Mouse (Mus musculus) MEL (cell line): ENCODE results near the gene Scnn1a. TPM values are rescaled to one million over a fixed set of nuclear protein-coding genes. Genes with fewer than 3 reads are reported as not detected.

Experiments
- DNase-seq: peaks from one replicate; pipeline ENCODE4 v3.0.0; 2011; ENCODE audit warnings: low read depth, low spot score
- H3K27ac ChIP-seq: 2 replicates; pipeline ENCODE4 v1.5.1; 2012; ENCODE audit warnings: low read depth, mild to moderate bottlenecking, control low read depth, low read length, moderate library complexity; ENCODE audit not compliant: control insufficient read depth
- H3K27me3 ChIP-seq, 2 experiments: fragments of 150-350 bp in 1 of 2; sonication (generic) in 1 of 2; 2 replicates each; pipeline ENCODE4 v1.6.1; 2012; ENCODE audit warnings: low read length in 2 of 2, mild to moderate bottlenecking in 2 of 2, improper control_type of control experiment in 1 of 2, moderate library complexity in 1 of 2; ENCODE audit not compliant: insufficient read depth in 2 of 2, control insufficient read depth in 1 of 2
- H3K36me3 ChIP-seq, 2 experiments: 2 replicates each; pipeline ENCODE4 v1.6.1; 2012 to 2014; ENCODE audit warnings: low read length in 2 of 2, improper control_type of control experiment in 1 of 2, inconsistent platforms in 1 of 2, mild to moderate bottlenecking in 1 of 2; ENCODE audit not compliant: insufficient read depth in 2 of 2, control insufficient read depth in 1 of 2
- H3K4me1 ChIP-seq, 2 experiments: fragments of 150-350 bp in 1 of 2; sonication (generic) in 1 of 2; 2 replicates each; pipeline ENCODE4 v1.6.1; 2012; ENCODE audit warnings: low read length in 2 of 2, improper control_type of control experiment in 1 of 2, mild to moderate bottlenecking in 1 of 2; ENCODE audit not compliant: insufficient read depth in 2 of 2, control insufficient read depth in 1 of 2
- H3K4me3 ChIP-seq, 2 experiments: fragments of 150-350 bp in 1 of 2; sonication (generic) in 1 of 2; 2 replicates each; pipeline ENCODE4 v1.5.1; 2012; ENCODE audit warnings: low read depth in 2 of 2, low read length in 2 of 2, mild to moderate bottlenecking in 2 of 2, moderate library complexity in 2 of 2, control low read depth in 1 of 2, improper control_type of control experiment in 1 of 2; ENCODE audit not compliant: control insufficient read depth in 1 of 2, insufficient read depth in 1 of 2
- H3K79me2 ChIP-seq: 2 replicates; pipeline ENCODE4 v1.6.1; 2012; ENCODE audit warnings: mild to moderate bottlenecking, low read length, moderate library complexity; ENCODE audit not compliant: control insufficient read depth, poor library complexity, insufficient read depth
- H3K9ac ChIP-seq: 2 replicates; pipeline ENCODE4 v1.6.1; 2012; ENCODE audit warnings: low read depth, mild to moderate bottlenecking, control low read depth, low read length, moderate library complexity; ENCODE audit not compliant: control insufficient read depth, poor library complexity, severe bottlenecking
- H3K9me3 ChIP-seq: fragments of 150-350 bp; sonication (generic); replicated peaks from 2 replicates; pipeline ENCODE4 v1.6.1; 2012; ENCODE audit warnings: mild to moderate bottlenecking, low read length, improper control_type of control experiment, moderate library complexity; ENCODE audit not compliant: insufficient read depth
- BHLHE40 ChIP-seq: IDR thresholded peaks from 2 replicates; pipeline ENCODE4 v1.6.1; 2012; ENCODE audit warnings: low read depth, mild to moderate bottlenecking, inconsistent platforms, low read length, improper control_type of control experiment, borderline replicate concordance
- E2F4 ChIP-seq: IDR thresholded peaks from 2 replicates; pipeline ENCODE4 v1.6.1; 2011; ENCODE audit warnings: low read depth, low read length, improper control_type of control experiment, borderline replicate concordance
- ELF1 ChIP-seq: IDR thresholded peaks from 2 replicates; pipeline ENCODE4 v1.6.1; 2014; ENCODE audit warnings: low read depth, mild to moderate bottlenecking, inconsistent platforms, low read length, improper control_type of control experiment, moderate library complexity
- EP300 ChIP-seq, 2 experiments: IDR thresholded peaks; 2 replicates each; pipeline ENCODE4 v1.6.1; 2011; ENCODE audit warnings: improper control_type of control experiment in 2 of 2, low read length in 2 of 2, low read depth in 1 of 2, mild to moderate bottlenecking in 1 of 2
- ETS1 ChIP-seq: IDR thresholded peaks from 2 replicates; pipeline ENCODE4 v1.6.1; 2012; ENCODE audit warnings: low read depth, mild to moderate bottlenecking, inconsistent platforms, low read length, improper control_type of control experiment, moderate library complexity
- GABPA ChIP-seq: IDR thresholded peaks from 2 replicates; pipeline ENCODE4 v1.6.1; 2012; ENCODE audit warnings: low read depth, mild to moderate bottlenecking, inconsistent platforms, low read length, improper control_type of control experiment, moderate library complexity
- GATA1 ChIP-seq: IDR thresholded peaks from 2 replicates; pipeline ENCODE4 v1.6.1; 2011; ENCODE audit warnings: low read depth, low read length, improper control_type of control experiment
- KAT2A ChIP-seq: conservative IDR thresholded peaks from 2 replicates; pipeline ENCODE4 v1.6.1; 2012; ENCODE audit warnings: low read depth, low read length, improper control_type of control experiment, inconsistent platforms
- MEF2A ChIP-seq: IDR thresholded peaks from 2 replicates; pipeline ENCODE4 v1.6.1; 2014; ENCODE audit warnings: low read depth, mild to moderate bottlenecking, inconsistent platforms, low read length, improper control_type of control experiment; ENCODE audit not compliant: poor library complexity, insufficient replicate concordance, severe bottlenecking; ENCODE audit errors: extremely low read depth
- MXI1 ChIP-seq: IDR thresholded peaks from 2 replicates; pipeline ENCODE4 v1.6.1; 2011; ENCODE audit warnings: mild to moderate bottlenecking, low read depth, low read length, improper control_type of control experiment
- MYB ChIP-seq: IDR thresholded peaks from 2 replicates; pipeline ENCODE4 v1.6.1; 2011; ENCODE audit warnings: mild to moderate bottlenecking, low read depth, low read length, improper control_type of control experiment
- MYC ChIP-seq: IDR thresholded peaks from 2 replicates; pipeline ENCODE4 v1.6.1; 2011; ENCODE audit warnings: low read depth, mild to moderate bottlenecking, low read length, improper control_type of control experiment, moderate library complexity
- POLR2A ChIP-seq, 2 experiments: IDR thresholded peaks; 2 replicates each; pipeline ENCODE4 v1.6.1; 2011 to 2012; ENCODE audit warnings: low read length in 2 of 2, mild to moderate bottlenecking in 2 of 2, control low read depth in 1 of 2, improper control_type of control experiment in 1 of 2, low read depth in 1 of 2, moderate library complexity in 1 of 2; ENCODE audit not compliant: control insufficient read depth in 1 of 2, insufficient read depth in 1 of 2, poor library complexity in 1 of 2
- TAL1 ChIP-seq: IDR thresholded peaks from 2 replicates; pipeline ENCODE4 v1.6.1; 2012; ENCODE audit warnings: mild to moderate bottlenecking, inconsistent platforms, low read length, moderate library complexity, mixed read lengths
- TBP ChIP-seq: IDR thresholded peaks from 2 replicates; pipeline ENCODE4 v1.8.0; 2011; ENCODE audit warnings: low read depth, low read length, improper control_type of control experiment
- ZC3H11A ChIP-seq: IDR thresholded peaks from 2 replicates; pipeline ENCODE4 v1.6.1; 2012; ENCODE audit warnings: low read depth, mild to moderate bottlenecking, inconsistent platforms, low read length, improper control_type of control experiment
- ZKSCAN1 ChIP-seq: IDR thresholded peaks from 2 replicates; pipeline ENCODE4 v1.6.1; 2012; ENCODE audit warnings: low read depth, mild to moderate bottlenecking, inconsistent platforms, low read length, improper control_type of control experiment, moderate library complexity
- ZNF384 ChIP-seq: IDR thresholded peaks from 2 replicates; pipeline ENCODE4 v1.6.1; 2012; ENCODE audit warnings: low read depth, mild to moderate bottlenecking, inconsistent platforms, low read length, improper control_type of control experiment
- polyA plus RNA-seq, 2 experiments: library from polyadenylated mRNA; stranded (reverse) in 1 of 2; unstranded in 1 of 2; fragments of >175 nt in 1 of 2; fragments of >200 nt in 1 of 2; gene quantifications; 2 replicates each; pipeline versions ENCODE4 v1.2.1 to v1.2.4; 2012; ENCODE audit warnings: low replicate concordance in 2 of 2, low read depth in 1 of 2; ENCODE audit not compliant: insufficient read length in 2 of 2, insufficient read depth in 1 of 2, missing spikeins in 1 of 2
- total RNA-seq: library from RNA; depleted of rRNA; stranded (reverse); fragments of 300-350 nt; gene quantifications from 2 replicates; pipeline ENCODE4 v1.2.3, GENCODE M21; 2012

Scnn1a gene
- total and polyA plus RNA-seq, 3 experiments, result 0.50 TPM; not detected in 2

GRCm38 (mm10) chr6:125323547-125323946, 3.1 kb downstream of the Scnn1a start:
- Histone ChIP-seq H3K9ac (no peak overlapping the region), H3K4me3 (no peak overlapping the region), H3K9me3 (no peaks in the 10 kb centered on the region), H3K27ac (no peak overlapping the region), H3K36me3 (no peaks in the 10 kb centered on the region), H3K4me1 (no peaks in the 10 kb centered on the region), H3K79me2 (no peaks in the 10 kb centered on the region), H3K27me3 (peaks cover 3 to 13% of the 10 kb centered on the region in 2 experiments; a peak in 3 of 4 replicates)
- DNase-seq, result no peak
- no peak for TF ChIP-seq BHLHE40
- TF ChIP-seq TBP, result no peak
- no peak for TF ChIP-seq MYC
- TF ChIP-seq TAL1, result no peak
- TF ChIP-seq ZKSCAN1, result no peak
- TF ChIP-seq ZNF384, result no peak
- TF ChIP-seq ZC3H11A, result no peak
- no peak for TF ChIP-seq MEF2A
- TF ChIP-seq ELF1, result no peak
- no peak for TF ChIP-seq GABPA
- TF ChIP-seq KAT2A, result no peak
- no peak for TF ChIP-seq POLR2A (IDR thresholded peaks at IDR 0.05; ENCODE audit: control insufficient read depth in 1 of 2, insufficient read depth in 1 of 2, low read depth in 1 of 2, low read length in 2 of 2, poor library complexity in 1 of 2)
- TF ChIP-seq MYB, result no peak
- no peak for TF ChIP-seq EP300 (IDR thresholded peaks at IDR 0.05; ENCODE audit: low read depth in 1 of 2, low read length in 2 of 2)
- no peak for TF ChIP-seq MXI1

DNA sequence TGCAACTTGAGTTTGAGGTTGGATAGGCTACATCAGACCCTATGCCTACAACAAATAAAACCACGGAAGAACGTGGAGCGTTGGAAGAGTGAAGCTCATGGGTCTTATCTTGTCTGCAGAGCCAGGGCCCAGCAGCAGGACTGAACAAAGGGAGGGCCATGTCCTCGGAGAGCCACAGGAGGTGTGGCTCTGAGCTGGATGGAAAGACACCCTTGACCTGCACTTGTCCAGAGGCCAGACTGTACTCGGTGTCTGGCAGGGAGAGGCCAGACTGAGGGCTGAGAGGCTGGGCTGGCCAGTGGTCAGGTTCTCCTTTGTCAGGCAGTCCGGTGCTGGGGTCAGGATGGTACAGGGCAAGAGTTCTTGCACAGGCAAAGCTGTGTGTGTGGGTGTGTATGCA, 4.9 kb downstream of the Scnn1a start:
- Histone ChIP-seq H3K79me2 (no peaks in the 10 kb centered on the region), H3K36me3 (no peaks in the 10 kb centered on the region), H3K4me3 (no peak overlapping the region), H3K27ac (no peak overlapping the region), H3K4me1 (no peaks in the 10 kb centered on the region), H3K9ac (no peak overlapping the region), H3K9me3 (no peaks in the 10 kb centered on the region), H3K27me3 (peaks cover 3 to 11% of the 10 kb centered on the region in 2 experiments)
- TF ChIP-seq ETS1 (no peak), GATA1 (no peak), E2F4 (no peak), ELF1 (no peak)
- no peak for DNase-seq
